Mouse (Mus musculus): Measurements from ENCODE around the gene Esr1. TPM values are rescaled to one million over a fixed set of nuclear protein-coding genes. Genes with fewer than 3 reads are reported as not detected.
A peak's percentile ranks its signal among the peaks of the same experiment; 100 is the strongest.

The Esr1 gene
- total RNA-seq, 1 experiment from 2014 or later: 19.6 TPM

DNA sequence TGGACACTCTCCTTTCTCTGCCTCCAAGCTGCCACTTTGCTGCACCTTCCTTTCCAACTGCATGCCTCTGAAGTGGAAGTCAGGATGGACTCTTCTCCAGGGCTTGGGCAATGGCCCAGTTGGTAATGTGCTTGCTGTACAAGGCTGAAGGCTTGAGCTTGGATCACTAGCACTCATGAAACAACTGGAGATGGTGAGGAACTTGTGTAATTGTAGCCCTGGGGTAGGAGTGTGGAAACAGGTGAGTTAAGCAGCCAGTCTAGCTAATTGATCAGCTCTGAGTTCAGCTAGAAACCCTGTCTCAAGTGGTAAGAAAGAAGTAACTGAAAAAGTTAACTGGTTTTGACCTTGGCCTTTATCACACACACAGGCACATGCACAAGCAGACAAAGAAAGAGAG lies 229.6 kb downstream of the Esr1 start:
- DNase-seq: no peak

DNA sequence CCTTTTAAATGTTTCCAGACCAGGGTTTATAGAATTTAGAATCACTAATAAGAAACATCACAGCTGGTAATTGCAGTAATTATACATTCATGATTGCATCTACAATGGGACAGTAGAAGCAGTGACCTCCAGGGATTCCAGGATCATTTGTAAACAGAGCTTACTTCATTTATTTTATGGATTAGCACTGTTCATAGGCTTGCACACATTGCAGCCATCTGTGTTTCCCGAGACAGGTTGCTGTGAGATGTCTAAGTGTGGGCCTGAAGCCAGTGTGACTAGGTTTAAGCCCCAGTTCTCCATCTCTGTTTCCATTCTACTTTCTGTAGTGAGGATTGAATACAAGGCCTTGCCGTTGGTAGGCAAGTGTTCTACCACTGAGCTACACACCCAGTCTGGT lies 236.1 kb downstream of the Esr1 start:
- DNase-seq: no peak

DNA sequence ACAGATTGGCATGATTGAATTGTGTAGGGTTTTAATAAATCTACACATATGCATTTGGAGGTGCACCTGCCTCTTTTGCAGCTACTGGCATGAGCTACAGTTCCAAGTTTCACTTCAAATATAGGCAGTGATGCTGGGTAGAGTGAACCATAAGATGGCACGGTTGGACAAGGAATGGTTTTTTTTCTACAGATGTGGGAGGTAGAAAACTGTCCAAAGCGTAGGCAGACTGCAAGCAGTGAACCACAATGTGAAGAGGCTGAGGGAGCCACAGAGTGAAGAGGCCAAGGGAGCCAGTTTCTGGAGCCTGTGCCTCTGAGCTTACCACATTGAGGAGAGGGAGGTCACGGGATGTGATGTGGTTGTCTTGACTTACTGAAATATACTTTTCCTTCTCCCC lies 238.5 kb downstream of the Esr1 start:
- no peak for DNase-seq

DNA sequence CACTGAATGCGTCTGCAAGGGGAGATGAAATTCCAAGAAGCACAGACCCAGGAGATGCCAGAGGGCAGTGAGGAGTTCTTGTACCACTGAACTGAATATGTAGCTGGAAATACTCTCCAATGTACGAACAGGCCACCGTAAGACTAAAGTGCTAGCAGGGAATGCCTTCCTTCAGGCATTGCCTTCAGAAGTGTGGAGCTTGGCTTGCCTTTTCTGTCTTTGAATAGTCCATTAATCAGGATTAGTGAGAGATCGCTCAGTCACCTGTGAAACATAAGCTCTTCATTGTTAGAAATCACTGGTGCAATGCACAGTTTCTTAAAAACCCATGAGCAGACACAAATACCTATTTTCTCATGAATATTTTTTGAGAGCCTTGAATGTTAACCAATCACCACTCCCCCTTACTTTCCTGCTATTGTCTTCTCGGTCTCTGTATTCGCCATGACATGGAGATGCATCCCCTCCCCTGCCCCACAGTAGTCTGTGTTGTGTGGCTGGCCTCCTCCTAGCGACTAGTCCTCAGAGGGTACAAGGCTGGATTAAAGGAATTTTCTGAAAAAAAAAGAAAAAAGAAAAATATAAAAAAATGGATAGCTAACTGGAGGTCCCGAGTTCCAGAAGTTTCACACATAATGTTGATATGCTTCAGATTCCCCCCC lies 263.8 kb downstream of the Esr1 start:
- no peak for DNase-seq

DNA sequence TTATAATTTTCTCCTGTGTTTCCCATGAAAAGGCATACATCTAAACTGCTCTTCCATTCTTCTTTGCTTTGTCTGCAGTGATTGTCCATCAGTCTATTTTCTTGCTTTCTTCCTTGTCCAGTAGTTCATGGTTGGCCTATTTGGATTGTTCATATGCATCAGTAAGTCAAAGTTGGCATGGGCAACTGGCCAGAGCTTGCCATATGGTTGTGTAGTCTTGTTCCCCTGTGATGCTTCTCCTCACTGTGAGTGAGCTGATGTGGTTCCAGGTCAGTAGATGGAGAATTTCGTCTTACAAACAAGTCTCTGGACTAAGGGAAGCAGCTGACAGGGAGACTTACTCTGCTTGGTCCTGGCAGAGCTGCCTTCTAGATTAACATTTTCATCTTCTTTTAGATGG lies 270.0 kb downstream of the Esr1 start:
- no peak for DNase-seq

DNA sequence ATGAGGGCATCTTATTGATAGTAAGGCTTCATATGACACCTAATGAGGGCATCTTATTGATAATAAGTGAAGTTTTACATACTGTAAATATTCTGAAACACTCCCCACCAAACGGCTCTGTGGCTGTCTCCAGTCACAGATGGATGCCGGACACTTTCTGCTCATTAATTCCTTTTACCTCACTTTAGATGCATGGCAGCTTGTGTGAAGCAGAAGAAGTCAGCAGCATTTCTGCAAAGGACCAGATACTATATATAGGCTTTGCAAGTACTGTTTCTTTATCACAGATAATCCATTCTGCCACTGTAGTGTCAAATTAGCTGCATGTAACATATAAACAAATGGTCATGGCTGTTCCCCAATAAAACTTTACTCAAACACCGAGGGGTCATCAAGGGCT lies 274.1 kb downstream of the Esr1 start:
- DNase-seq: no peak

DNA sequence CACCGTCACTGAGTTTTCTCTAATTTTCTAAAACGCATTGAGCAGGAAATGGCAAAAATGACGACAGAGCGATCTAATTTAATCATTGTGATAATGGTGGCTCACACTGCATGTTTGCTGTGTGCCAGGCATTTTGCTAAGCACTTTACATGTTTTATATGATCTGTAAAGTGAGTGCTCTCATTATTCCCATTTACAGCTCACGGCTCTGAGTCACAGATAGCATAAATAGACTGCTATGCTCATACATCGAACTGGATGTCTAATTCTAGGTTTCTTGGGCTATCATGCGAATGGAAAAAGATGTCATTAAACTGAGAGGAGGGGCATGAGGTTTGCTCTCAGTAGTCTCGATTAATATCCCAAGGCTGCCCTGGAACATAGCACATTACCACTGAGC lies 274.6 kb downstream of the Esr1 start:
- DNase-seq: no peak

DNA sequence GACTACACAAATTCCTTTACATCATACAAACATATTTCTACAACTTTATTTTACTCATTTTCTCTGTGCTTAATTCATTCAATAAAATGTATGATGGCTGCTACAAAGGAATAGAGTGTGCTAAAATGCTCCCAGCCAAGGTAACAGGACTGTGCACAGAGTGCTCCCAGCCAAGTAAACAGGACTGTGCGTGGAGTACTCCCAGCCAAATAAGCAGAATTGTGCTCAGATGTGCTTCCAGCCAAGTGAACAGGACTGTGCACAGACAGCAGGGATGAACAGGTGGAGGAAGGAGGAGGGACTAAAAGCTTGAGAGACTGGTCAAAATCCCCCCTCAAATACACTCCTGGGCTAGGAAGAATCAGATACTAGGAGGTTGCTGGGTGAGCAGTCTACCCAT lies 282.1 kb downstream of the Esr1 start:
- DNase-seq: no peak

DNA sequence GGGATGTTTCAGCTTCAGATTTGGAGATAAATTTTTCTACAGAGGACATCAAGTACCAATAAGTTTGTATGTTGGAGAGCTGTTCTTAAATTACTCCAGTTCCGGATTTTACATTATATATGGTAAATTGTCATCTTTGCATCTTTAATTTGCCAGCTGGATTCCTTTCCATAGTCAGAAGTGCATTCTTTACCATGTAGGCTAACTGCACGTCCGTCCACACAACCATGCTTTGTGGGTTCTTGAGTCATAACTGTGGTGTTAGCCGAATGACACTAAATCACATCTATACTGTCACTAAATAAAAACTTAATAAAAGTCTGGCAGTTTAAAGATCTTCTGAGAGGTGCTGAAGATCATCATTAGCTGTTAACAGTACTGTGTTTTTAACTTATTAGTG lies 286.4 kb downstream of the Esr1 start:
- DNase-seq: no peak

DNA sequence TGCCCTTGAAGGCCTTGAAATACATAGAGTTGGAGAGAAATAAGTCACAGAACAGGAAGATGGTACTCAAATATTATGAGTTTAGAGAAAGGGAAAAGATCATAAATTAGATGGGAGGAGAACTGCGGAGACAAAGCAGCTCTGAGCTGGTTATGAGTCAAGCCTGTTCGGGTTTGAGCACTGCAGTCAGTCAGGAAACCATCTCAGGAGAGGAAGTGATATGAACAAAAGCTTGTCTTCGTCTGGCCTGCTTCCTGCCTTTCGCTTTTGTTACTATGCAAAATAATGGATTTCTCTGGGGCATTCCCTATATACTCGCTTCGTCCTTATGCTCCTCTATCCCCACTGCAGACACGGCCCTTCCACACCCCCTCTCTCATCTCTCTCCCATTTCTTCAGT lies 288.9 kb downstream of the Esr1 start:
- no peak for DNase-seq

DNA sequence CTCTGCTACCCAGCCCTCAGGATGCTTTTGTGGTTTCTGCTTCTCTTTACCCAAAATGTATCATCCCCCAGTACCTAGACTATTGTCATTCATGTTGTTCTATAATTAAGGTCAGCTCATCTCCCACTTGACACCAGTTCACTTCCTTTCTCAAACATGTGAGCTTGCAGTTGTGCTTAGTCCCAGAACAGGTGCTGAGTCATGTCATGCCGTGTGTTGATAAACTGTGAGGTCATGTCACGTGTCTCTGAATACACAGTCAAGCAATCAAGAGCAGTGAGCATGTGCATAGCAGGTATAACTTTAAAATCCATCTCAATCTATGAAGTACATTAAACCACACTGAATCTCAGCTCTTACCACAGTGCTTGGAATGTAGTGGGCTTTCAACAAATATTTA lies 297.9 kb downstream of the Esr1 start:
- DNase-seq: no peak

DNA sequence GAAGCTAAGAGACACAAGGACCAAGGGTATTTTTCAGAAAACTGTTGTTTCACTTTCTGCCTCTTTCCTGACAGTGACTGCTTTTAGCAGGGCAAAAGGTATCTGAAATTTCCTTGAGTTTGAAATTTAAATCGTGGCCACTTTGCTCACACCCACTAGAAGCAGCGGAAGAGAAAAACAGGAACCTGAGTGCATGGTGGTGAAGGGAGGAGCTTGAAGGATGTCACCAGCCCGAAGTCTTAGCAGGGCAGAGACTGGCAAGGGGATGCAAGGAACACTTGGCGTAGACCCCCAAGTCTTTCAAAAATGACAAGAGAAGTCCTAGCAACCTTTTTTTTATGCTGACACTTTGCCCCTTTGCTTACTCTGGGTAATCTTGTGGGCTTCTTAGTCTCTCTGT lies 299.1 kb downstream of the Esr1 start:
- DNase-seq: no peak

DNA sequence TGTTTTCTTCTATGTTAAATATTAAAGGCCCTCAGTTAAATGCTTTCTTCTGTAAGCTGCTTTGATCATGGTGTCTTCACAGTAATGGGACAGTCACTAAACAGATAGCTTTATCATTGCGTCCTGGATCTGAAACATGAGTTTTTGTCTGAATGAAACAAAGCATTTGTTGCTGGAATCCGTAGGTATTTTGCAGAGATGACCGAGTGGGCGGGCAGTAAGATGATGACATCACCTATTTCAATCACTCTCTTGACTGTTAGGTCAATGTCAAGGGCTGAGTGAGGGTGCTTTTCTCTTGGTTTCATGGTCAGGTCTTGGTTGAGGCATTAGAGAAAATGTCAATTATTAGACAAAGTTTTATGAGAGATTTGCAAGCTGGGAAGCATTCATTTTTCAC lies 307.7 kb downstream of the Esr1 start:
- DNase-seq: peak; percentile 22

DNA sequence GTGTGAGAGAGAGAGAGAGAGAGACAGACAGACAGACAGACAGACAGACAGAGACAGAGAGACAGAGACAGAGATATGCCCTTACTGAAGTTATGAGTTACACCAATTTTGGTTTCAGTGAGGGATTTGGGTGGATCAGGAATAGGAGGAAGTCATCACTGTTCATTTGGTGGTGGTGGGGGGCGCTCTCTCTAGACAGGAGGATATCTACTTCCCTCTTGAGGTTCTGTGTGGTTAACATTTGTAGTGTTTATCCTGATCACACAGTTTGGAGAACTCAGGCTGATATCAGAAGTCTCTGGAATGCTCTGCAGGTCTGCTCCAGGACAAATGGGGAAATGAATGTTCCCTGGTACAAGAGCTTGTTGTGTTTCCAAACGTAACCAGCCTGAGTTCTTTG lies 312.2 kb downstream of the Esr1 start:
- DNase-seq: no peak

DNA sequence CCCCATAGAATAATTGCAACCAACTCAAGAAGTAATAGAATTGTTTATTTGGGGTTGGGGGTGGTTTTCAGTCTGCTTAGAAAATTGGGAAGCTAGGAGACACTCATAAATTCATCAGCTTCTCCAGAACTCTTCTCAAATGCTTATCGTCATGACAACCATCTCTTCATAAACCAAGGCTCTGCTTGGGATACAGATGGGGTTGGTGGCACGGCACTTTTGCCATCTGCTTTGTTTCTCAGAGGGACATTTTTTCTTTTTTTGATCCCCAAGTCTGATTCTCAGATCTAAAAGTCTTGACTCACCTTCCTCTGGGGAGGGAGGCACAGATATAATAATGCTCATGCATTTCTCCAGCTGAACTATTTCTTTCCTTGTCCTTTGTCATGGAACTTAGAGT lies 313.0 kb downstream of the Esr1 start:
- DNase-seq: no peak

DNA sequence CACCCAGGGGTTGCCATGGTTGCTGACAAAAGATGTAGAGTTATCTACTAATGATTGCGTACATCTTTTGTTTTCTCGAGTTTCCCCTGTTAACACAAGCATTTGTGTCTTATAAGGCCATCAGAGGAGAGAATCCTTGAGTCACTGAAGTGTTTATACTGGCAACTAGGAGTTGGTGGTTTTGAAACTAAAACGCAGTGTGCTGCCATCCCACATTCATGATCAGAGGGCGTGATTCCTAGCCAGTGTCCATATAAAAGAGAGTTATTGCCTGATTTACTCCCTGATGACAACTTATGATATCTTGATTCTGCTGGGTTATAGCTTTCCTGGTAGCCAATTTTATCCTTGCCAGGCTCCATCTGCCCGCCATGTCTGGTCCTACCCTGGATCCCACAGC lies 331.8 kb downstream of the Esr1 start:
- DNase-seq: no peak

DNA sequence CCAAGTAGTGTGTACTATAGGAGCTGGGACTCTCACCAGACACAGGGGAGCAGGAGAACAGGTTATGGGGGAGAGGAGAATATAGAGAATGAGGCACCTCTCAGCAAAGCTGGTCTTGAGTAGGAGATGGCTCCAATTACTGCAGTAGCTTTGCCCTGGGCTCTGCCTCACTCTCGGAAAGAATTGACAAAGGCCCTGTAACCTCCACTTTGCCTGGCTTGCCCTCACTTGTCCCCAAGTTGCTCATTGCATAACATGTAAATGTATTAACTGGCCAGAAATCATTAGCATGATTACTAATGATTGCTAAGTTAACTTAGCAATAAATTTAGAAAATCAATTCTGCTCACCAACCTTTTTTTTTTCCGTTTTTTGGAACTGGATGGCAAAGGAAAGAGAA lies 333.3 kb downstream of the Esr1 start:
- DNase-seq: no peak

DNA sequence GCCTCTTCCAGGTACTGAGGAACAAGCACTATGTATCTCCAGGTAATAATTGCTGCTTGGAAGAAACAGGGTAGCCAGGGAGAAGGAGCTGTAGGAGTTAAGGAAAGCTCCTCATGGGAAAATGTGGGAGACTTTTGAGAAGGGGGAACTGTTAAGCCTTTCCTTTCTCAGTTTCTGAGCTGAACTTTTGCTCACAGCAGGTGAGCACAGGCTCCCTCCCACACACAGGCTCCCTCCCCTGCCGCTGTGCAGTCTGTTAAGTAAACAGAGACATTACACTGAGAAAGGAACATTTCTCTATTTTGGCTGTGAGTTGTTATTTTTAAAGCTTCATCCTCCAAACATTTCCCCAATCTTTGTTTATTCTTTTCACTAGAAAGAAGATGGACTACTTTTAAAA lies 354.4 kb downstream of the Esr1 start:
- DNase-seq: no peak

DNA sequence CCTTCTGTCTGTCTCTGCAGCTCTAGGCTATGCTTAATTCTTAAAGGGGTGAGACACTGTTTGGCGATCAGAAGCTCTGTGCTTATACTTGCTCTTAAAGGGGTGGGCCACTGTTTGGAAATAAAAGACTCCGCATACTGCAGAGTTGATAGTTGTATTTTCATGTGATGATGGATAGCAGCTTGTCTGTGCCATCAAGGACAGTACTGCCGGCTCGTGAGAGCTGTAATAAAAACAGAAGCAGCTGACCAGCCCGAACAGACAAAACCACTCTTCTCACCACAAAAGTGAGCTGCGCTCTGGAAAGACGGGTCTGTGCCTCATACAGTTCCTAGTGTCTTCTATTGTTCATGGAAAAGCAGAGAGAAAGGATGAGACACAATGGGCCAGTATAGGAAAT lies 359.8 kb downstream of the Esr1 start:
- DNase-seq: peak; percentile 35

DNA sequence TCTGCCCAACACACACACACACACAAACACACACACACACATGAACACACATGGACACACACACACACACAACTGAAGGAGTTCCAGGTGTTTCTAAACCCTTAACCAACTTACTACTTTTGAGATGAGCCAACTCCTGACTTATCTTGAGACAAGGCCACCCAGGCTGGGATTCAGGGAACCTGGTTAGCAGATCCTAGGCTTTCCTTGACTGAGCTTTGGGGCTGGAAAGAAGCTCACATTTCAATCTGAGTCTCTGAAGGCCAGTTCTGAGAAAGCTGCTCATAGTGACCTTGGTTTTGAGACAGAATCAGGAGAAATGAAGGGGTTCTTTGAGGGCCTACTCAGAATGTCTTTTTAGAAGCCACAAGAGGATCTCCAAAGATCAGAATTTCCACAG lies 360.2 kb downstream of the Esr1 start:
- peak; percentile 13 for DNase-seq

DNA sequence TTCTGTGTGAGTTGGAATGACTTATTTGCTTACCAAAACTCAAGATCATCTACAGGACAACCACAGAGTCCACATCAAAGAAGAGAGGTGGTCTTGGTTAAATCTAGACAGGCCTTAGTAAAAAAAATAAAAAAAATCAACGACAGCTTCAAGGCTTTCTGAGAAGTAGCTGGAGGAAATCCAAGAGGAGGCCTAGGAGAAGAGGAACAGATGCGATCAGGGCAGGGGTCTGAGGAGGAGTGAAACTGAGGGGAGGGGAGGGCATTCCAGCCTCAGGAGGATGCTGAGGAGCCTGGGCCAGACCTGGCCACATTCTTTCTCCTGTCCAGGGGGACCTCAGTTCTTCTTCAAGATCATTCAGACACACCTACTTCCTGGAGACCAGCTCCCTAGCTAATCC lies 360.6 kb downstream of the Esr1 start:
- DNase-seq: no peak

DNA sequence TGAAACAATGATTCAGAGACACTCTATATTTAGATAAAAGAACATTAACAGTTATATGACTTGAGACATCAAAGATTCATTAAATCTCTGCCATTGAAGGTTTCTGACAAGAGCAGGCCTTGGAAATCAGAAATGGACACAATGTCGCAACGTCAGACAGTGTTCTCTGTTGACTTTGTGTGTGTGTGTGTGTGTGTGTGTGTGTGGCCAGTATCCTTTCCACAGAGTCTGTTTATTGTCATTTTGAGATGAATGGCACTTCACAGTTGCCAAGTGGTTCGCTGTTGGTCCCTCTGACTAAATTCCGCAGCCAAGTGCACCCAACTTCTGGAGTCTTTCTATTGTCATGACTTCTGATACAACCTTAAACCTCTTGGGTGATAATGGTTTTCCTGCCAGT lies 362.9 kb downstream of the Esr1 start:
- DNase-seq: peak; percentile 55

DNA sequence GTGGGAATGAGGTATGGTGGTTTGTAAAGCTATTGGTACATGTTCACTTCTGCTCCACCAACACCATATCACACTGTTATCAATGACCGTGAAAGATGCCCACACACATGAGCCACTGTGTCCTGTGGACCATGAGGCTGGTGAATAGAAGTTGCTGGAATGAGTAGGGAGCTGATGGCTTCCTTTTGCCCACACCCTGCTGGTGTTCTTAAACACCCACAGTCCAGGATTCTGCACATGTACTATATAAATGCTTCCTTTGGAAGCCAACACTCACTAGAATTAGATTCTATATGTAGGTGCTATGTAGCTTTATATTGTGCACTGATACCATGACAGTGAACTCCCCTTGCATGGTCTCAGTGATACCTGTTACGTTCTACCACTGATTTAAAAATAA lies 365.2 kb downstream of the Esr1 start:
- DNase-seq: no peak

DNA sequence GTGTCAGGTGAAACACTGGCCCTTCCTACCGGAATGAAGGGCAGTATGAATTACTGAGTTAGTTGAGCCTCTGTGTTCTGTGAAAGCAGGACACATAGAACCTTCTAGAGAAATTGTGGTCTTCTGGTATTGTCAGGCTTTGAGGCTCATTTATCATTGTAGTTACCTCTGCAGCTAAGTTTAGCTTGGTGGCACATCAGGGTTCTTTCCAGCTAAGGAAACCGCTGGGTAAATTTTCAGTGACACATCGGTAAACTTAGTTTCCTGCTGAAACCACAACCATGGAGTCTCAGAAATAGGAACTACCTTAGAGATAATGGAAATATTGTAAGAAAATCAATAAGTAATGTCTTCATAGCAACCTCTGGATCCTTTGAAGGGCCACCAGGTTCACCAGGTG lies 366.0 kb downstream of the Esr1 start:
- no peak for DNase-seq

DNA sequence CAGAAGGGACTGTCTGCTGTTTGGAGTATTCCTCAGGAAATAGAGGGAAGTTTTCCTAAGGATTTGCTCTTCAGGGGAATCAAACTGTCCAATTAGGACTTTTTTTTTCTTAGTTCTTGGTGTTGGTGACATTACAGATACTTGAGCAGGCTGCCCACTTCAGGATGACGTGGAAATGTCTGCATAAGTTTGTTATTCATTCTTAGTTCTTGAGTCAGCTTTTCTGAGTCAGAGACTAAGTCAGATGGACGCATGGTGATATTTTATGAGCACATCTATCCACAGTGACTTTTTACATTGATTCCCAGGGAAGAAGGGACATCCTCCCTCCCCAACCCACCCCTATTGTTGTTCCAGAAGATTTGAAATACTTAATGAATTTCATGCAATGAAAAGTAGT lies 372.5 kb downstream of the Esr1 start:
- no peak for DNase-seq
